Mouse (Mus musculus) testis, adult 2 months (tissue): Measurements from ENCODE around the gene Sgo2a.

Experiments
- CTCF ChIP-seq: fragments of 200-500 bp; IDR thresholded peaks from 2 replicates; pipeline ENCODE4 v1.5.1; 2012; ENCODE audit warnings: low read depth, mild to moderate bottlenecking, inconsistent platforms, low read length, moderate library complexity; ENCODE audit not compliant: control insufficient read depth, insufficient read depth, insufficient replicate concordance
- POLR2A ChIP-seq: fragments of 200-500 bp; IDR thresholded peaks from 2 replicates; pipeline ENCODE4 v1.6.1; 2012; ENCODE audit warnings: low read depth, mild to moderate bottlenecking, inconsistent platforms, low read length, moderate library complexity; ENCODE audit not compliant: control insufficient read depth

DNA sequence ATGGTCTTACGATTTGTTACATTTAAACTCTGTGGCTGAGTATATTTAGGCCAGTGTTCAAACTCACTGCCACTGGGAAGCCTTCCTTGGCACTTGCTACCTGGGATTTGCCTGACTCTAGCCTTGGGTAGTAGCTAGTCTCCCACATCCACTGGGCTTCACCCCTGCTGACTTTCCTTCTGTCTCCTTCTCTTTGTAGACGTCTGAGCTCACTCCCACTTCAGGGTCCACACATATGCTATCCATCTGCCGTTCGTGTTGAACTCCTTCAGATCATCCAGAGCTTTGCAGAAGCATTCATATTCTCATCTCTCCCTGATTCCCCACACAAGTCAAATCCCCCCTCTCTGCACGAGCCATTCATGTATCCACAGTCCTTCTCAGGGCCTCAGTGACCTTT lies 49.8 kb downstream of the Sgo2a start:
- TF ChIP-seq POLR2A, result no peak
- no peak for TF ChIP-seq CTCF
